Mouse (Mus musculus) CH12F3 (cell line): ENCODE data around the gene Gtpbp3.
"Not testable (repeated sequence)": the region's sequence is repeated elsewhere in the genome, so short reads cannot be mapped to it uniquely, and the experiment has no call there.

Source experiments
- in situ Hi-C: fragments of 300-500 bp; cut with MboI; formaldehyde crosslinking; loops from 2 replicates; pipeline ENCODE4 v1.14.3; 2020; ENCODE audit warnings: low sequenced_read_pairs

Gene Gtpbp3

DNA sequence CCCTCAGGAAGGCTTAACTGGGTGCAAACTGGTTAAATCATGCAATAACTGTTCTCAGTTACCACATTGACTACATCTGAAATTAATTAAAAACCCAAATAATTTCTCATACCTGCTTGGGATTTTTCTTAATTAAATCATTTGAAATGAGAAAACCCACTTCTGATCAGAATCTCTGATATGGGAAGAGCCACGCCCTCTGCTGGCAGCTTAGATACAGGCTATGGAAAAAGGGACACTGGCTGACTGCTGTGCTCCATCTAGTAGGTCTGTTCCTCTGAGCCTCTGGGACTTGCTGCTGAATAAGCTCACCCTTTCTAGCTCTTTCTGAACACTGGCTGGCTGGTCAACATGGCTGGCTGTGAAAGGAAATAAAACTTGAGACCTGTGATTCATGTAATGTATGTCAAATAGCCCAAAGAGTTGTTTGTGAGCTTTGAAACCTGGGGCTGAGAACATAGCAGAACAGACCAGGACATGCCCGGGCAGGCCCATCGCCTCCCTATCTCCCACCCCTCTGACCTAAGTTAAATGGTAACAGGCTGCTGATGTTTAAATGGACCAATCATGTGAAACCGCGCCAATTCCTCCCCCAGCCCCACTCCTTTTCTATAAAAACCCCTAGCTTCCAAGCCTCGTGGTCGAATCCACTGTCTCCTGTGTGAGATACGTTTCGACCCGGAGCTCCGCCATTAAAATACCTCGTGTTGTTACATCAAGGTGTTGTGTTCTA lies 43.0 kb downstream of the Gtpbp3 start:
- in situ Hi-C loops = not testable (repeated sequence)

DNA sequence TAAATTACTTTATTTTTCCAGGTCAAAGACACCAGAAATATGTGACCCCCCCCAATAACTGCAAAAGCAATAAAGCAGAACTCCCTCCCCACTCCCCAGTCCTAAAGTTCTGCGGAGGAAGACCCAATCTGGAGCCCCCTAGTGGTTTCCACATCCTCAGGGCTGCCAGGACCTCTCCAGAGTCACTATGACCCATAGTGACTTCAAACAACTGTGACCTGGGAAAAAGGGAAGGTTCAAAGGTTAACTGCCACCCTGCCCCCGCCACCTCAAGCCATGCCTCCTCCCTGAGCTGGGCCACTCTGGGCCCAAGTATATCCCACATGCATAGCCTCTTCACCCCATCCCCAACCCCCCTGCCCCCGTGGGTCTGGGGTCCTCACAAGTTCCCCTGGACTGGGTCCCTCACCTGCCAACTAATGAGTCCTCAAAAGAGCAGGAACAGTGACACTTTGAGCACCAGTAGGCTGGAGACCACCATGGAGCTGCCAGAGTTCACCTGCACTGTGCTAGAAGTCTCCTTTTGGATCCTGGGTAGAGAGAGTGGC lies 46.4 kb downstream of the Gtpbp3 start:
- in situ Hi-C loops = no loop called here

DNA sequence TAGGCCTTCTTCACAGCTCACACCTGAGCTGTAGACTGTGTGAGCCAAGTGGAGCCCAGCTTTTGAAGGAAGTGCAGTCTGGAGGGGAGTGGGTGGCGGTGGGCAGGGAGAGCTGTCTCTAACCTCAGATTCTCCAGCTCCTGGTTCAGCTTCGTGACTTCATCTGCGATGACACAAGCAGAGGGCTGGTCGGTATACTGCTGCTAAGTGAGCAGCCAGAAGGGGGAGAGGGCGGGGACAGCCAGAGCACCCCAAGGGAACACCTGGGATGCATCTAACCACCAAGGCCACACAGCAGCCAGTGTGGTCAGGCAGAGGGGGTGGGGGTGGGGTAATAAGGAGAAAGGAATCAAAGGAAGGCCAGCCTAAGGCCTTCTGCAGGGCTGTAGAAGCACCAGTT lies 47.8 kb downstream of the Gtpbp3 start:
- in situ Hi-C loops = no loop called here

DNA sequence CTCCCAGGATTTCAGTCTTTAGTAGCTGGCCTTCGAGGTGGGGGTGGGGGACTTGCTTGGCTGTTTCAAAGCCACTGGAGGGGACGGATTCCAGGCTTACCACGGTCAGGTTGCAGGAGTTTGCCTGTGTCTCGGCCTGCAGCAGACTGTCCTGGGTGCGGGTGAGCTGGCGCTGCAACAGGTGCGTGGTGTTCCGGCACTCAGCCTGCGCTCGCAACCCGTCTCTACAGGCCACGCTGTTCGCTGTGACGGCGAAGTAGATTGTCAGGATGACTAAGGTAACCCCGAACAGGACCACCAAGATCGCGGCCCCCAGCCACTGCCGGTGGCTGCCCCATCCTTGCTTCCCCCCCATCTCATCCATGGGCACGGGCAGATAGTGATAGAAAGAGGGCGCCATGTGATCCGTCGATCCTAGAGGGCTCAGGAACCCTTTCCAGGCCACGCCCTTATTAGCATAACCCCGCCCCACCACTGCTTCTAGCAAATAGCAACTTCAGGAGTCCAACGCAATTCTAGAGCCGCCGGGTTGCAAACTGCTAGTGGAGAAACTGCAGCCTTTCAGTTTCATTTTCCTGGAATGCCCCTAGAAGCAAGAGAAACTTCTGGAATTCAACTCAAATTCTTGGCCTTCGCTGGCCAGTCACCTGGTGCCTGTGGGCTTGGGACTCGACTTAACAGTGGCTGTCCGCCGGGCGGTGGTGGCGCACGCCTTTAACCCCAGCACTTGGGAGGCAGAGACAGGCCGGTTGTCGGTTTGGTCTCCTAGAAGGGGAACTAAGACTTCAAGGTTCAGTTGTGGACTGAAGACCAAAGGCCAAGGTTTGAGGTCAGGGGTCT lies 49.3 kb downstream of the Gtpbp3 start, which contains the start of gene Bst2:
Bst2 (minus strand) TSS at position 429 of the 840 bp plus-strand sequence.
- in situ Hi-C loops = no loop called here

DNA sequence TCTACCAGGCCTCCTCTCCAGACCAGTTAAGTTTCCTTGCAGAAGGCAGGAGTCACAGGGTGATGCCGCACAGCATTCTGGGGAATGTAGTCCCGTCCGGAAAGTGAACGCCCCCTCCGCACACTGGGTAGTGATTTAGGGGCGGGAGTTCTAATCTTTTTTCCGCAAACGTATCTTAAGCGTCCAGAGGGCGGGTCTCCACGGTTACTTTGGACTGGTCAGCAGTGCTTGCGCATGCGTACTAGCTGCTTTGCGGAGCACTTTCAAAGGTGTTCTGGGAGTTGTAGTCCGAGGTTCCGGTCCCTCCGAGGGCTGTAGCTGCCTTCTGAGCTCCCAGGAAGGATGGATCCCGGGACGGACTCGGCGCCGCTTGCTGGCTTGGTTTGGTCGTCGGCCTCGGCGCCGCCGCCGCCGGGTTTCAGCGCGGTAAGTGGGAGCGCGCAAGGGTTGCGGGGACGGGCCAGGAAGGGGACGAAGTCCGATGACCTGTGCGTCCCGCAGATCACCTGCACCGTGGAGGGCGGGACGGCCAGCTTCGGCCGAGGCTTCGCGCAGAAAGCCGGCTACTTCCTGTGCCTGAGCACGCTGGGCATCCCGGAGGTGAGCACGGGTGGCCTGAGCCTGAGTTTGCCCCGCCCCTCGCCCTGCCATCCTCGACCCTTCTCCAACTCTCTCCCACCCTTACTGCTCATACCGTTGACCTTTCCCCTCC lies 54.9 kb downstream of the Gtpbp3 start, which contains the start of gene Mvb12a:
Mvb12a (plus strand) TSS at position 291 of the 712 bp plus-strand sequence.
- in situ Hi-C loops = no loop called here

DNA sequence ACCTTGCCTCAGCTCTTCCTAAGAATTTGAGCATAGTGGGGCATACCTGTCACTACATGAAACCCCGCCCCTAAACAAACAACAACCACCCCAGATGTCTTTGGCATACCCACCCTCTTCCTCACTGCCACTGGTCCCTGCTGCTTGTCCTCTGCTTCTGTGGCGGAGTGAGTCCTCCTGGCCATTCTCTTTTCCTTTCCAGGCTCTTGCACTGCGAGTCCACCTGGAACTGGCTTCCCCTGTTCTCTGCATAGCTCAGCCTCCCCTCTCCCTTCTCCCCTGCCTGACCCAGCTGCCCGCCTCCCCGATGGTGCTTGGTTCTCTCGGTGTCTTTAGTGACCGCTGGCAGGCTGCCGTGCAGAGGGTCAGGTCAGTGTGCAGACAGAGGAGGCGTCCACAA lies 55.9 kb downstream of the Gtpbp3 start:
- in situ Hi-C loops = no loop called here

DNA sequence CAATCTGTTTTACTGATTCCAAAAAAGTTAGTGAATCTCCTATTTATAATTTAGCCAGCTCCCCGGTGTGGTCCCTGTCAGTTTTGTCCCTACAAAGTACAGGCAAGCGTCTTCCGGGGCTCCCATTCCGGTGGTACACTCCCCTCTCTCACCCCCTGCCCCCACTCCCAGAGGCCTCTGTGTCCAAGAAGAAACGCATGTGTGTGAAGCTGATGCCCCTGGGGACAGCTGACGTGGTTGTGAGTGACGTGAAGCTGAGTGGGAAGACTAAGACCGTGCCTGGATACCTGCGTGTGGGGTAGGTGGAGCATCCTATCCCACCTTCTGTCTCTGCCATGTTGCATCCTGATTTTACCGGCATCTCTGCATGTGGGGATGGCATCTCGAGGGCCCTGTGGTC lies 57.1 kb downstream of the Gtpbp3 start:
- in situ Hi-C loops = no loop called here

DNA sequence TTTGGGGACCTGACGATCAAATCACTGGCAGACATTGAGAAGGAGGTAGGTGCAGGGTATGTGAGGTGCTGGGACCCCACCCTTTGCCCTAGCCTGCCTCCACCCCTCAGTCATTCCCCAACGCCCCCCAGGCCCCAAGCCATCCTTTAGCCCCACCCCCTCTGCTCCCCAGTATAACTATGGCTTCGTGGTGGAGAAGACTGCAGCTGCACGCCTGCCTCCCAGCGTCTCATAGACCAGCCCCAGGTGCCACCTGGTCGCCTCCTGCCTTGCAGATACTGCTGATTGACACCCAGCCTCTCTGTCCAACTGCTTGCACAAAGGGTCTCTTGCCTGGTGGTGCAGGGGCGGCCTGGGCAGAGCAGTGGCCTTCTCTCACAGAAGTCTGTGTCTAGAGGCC lies 59.7 kb downstream of the Gtpbp3 start:
- in situ Hi-C loops = no loop called here
